Mouse (Mus musculus) lung, embryonic 15.5 days (tissue): ENCODE results near the gene Lrrc36. TPM values are rescaled to one million over a fixed set of nuclear protein-coding genes. Genes with fewer than 3 reads are reported as not detected.
A peak's percentile ranks its signal among the peaks of the same experiment; 100 is the strongest.

Source experiments
- ATAC-seq: fragments of 200-750 bp; cut with Nextera tagmentation; 2 replicates; pipeline ENCODE4 v1.8.0; 2017; ENCODE audit warnings: moderate number of reproducible peaks, borderline replicate concordance; ENCODE audit not compliant: low FRiP score, low TSS enrichment; ENCODE audit errors: extremely low read depth
- H3K27ac ChIP-seq: fragments of 300-500 bp; sonication (generic); 2 replicates; pipeline ENCODE4 v1.5.1; 2015; ENCODE audit warnings: moderate library complexity, mild to moderate bottlenecking, inconsistent platforms
- H3K27me3 ChIP-seq: fragments of 300-500 bp; sonication (generic); 2 replicates; pipeline ENCODE4 v1.6.1; 2015; ENCODE audit warnings: inconsistent platforms
- H3K36me3 ChIP-seq: fragments of 300-500 bp; sonication (generic); 2 replicates; pipeline ENCODE4 v1.6.1; 2015; ENCODE audit warnings: inconsistent platforms
- H3K4me1 ChIP-seq: fragments of 300-500 bp; sonication (generic); 2 replicates; pipeline ENCODE4 v1.6.1; 2015; ENCODE audit warnings: inconsistent platforms
- H3K4me2 ChIP-seq: fragments of 300-500 bp; sonication (generic); 2 replicates; pipeline ENCODE4 v1.6.1; 2015; ENCODE audit warnings: inconsistent platforms, mild to moderate bottlenecking, moderate library complexity
- H3K4me3 ChIP-seq: fragments of 300-500 bp; sonication (generic); 2 replicates; pipeline ENCODE4 v1.5.1; 2015; ENCODE audit warnings: mild to moderate bottlenecking, inconsistent platforms
- H3K9ac ChIP-seq: fragments of 300-500 bp; sonication (generic); 2 replicates; pipeline ENCODE4 v1.6.1; 2015; ENCODE audit warnings: inconsistent platforms
- H3K9me3 ChIP-seq: fragments of 300-500 bp; sonication (generic); 2 replicates; pipeline ENCODE4 v1.6.1; 2016; ENCODE audit warnings: inconsistent platforms
- WGBS: fragments of 180-500 bp; shearing (Covaris S2); methylation state at CpG from one replicate; pipeline ENCODE4 v1.1.7; 2015; 5-methylcytosine and 5-hydroxymethylcytosine counted together
- polyA plus RNA-seq: library from polyadenylated mRNA; unstranded; fragments of >200 nt; fragmentation: Nextera tagmentation; extraction: Ambion mirVana; gene quantifications from 2 replicates; pipeline ENCODE4 v1.2.1, GENCODE M21; 2015

Gene Lrrc36
- polyA plus RNA-seq: 0.43 and 0.67 TPM in 2 replicates

- Histone ChIP-seq H3K4me1 (peaks cover 13% of the 10 kb centered on the region; the same call in 1 of the 2 replicates), H3K27ac (no peak within 1 kb of the TSS), H3K36me3 (no peaks in the 10 kb centered on the region), H3K9me3 (no peaks in the 10 kb centered on the region), H3K27me3 (peaks cover 29% of the 10 kb centered on the region), H3K4me2 (peak within 1 kb of the TSS; percentile 72), H3K4me3 (peak within 1 kb of the TSS; percentile 35), H3K9ac (no peak within 1 kb of the TSS)
- peak; percentile 85 for ATAC-seq
- WGBS: 2% methylated on average over 34 of the region's 34 CpGs
Observed at GRCm38 (mm10) chr8:105413391-105413790, at the start of gene Lrrc36, which contains the start of gene Kctd19. Gene Lrrc36, plus strand, starts transcription at chr8:105413571. Gene Kctd19, minus strand, starts transcription at chr8:105413502.

- Histone ChIP-seq H3K4me3 (no peak overlapping the region), H3K36me3 (peaks cover 26% of the 10 kb centered on the region), H3K4me2 (no peak overlapping the region), H3K9me3 (no peaks in the 10 kb centered on the region), H3K9ac (no peak overlapping the region), H3K27me3 (no peaks in the 10 kb centered on the region), H3K4me1 (peaks cover 7% of the 10 kb centered on the region; the same call in 1 of the 2 replicates), H3K27ac (no peak overlapping the region)
- no peak for ATAC-seq
- WGBS: 66% methylated on average over 2 of the region's 2 CpGs
Observed at GRCm38 (mm10) chr8:105367107-105367506, 46.3 kb upstream of the Lrrc36 start.

GRCm38 (mm10) chr8:105372473-105372872, 40.9 kb upstream of the Lrrc36 start:
- no peak overlapping the region for H3K4me2 ChIP-seq
- no peak overlapping the region for H3K4me3 ChIP-seq
- H3K4me1 ChIP-seq: peaks cover 18% of the 10 kb centered on the region
- no peak overlapping the region for H3K27ac ChIP-seq
- H3K9me3 ChIP-seq: no peaks in the 10 kb centered on the region
- 72% methylated on average over 9 of the region's 9 CpGs for WGBS
- no peak for ATAC-seq
- H3K9ac ChIP-seq: no peak overlapping the region
- peaks cover 9% of the 10 kb centered on the region for H3K36me3 ChIP-seq
- H3K27me3 ChIP-seq: no peaks in the 10 kb centered on the region

GRCm38 (mm10) chr8:105373032-105373431, 40.3 kb upstream of the Lrrc36 start, which contains the start of gene Plekhg4:
Gene Plekhg4, plus strand, starts transcription at chr8:105373274.
- Histone ChIP-seq H3K4me3 (no peak within 1 kb of the TSS), H3K4me2 (no peak within 1 kb of the TSS)
- no peak for ATAC-seq

GRCm38 (mm10) chr8:105374513-105374966, 38.8 kb upstream of the Lrrc36 start:
- Histone ChIP-seq H3K9me3 (no peaks in the 10 kb centered on the region), H3K27me3 (no peaks in the 10 kb centered on the region), H3K27ac (no peak overlapping the region), H3K9ac (no peak overlapping the region; the same call in 1 of the 2 replicates), H3K4me3 (peak overlapping the region; percentile 15; the same call in 1 of the 2 replicates), H3K4me2 (peak overlapping the region; percentile 46), H3K36me3 (peaks cover under 1% of the 10 kb centered on the region; the same call in 1 of the 2 replicates), H3K4me1 (peaks cover 39% of the 10 kb centered on the region)
- WGBS: 29% methylated on average over 26 of the region's 33 CpGs
- peak; percentile 32; the same call in 1 of the 2 replicates for ATAC-seq

More at GRCm38 (mm10) chr8:105373032-105373431, 40.3 kb upstream of the Lrrc36 start, which contains the start of gene Plekhg4:
- H3K27ac ChIP-seq: no peak within 1 kb of the TSS
- peaks cover 24% of the 10 kb centered on the region for H3K4me1 ChIP-seq
- no peak within 1 kb of the TSS for H3K9ac ChIP-seq
- no peaks in the 10 kb centered on the region for H3K27me3 ChIP-seq
- H3K9me3 ChIP-seq: no peaks in the 10 kb centered on the region
- WGBS: 38% methylated on average over 2 of the region's 2 CpGs
- peaks cover 6% of the 10 kb centered on the region for H3K36me3 ChIP-seq

- Histone ChIP-seq H3K4me3 (no peak overlapping the region), H3K9me3 (no peaks in the 10 kb centered on the region), H3K36me3 (no peaks in the 10 kb centered on the region), H3K9ac (no peak overlapping the region), H3K27me3 (no peaks in the 10 kb centered on the region), H3K4me2 (0 out of 2 replicates have a peak overlapping the region, but pooled peaks have one; percentile 18), H3K27ac (peak overlapping the region; percentile 41; the same call in 1 of the 2 replicates), H3K4me1 (peaks cover 47% of the 10 kb centered on the region)
- ATAC-seq: peak; percentile 60
- WGBS: 27% methylated on average over 19 of the region's 19 CpGs
Observed at GRCm38 (mm10) chr8:105378673-105379072, 34.7 kb upstream of the Lrrc36 start.

- H3K4me3 ChIP-seq: no peak overlapping the region
- H3K4me2 ChIP-seq: no peak overlapping the region
- H3K9ac ChIP-seq: no peak overlapping the region
- WGBS: 71% methylated on average over 12 of the region's 12 CpGs
- no peak overlapping the region for H3K27ac ChIP-seq
- H3K9me3 ChIP-seq: no peaks in the 10 kb centered on the region
- no peaks in the 10 kb centered on the region for H3K36me3 ChIP-seq
- no peak for ATAC-seq
- H3K4me1 ChIP-seq: peaks cover 39% of the 10 kb centered on the region
- H3K27me3 ChIP-seq: no peaks in the 10 kb centered on the region
Observed at GRCm38 (mm10) chr8:105380308-105380707, 33.1 kb upstream of the Lrrc36 start.

GRCm38 (mm10) chr8:105384070-105384469, 29.3 kb upstream of the Lrrc36 start:
- Histone ChIP-seq H3K4me3 (no peak overlapping the region), H3K27me3 (no peaks in the 10 kb centered on the region), H3K4me1 (peaks cover 19% of the 10 kb centered on the region), H3K36me3 (no peaks in the 10 kb centered on the region), H3K9me3 (no peaks in the 10 kb centered on the region), H3K9ac (no peak overlapping the region), H3K4me2 (no peak overlapping the region), H3K27ac (no peak overlapping the region)
- ATAC-seq: no peak
- 99% methylated on average over 2 of the region's 2 CpGs for WGBS

- H3K36me3 ChIP-seq: no peaks in the 10 kb centered on the region
- H3K4me1 ChIP-seq: peaks cover 10% of the 10 kb centered on the region
- H3K9ac ChIP-seq: no peak overlapping the region
- ATAC-seq: 0 out of 2 replicates have a peak, but pooled peaks have one; percentile 37
- no peak overlapping the region for H3K4me3 ChIP-seq
- 39% methylated on average over 1 of the region's 1 CpGs for WGBS
- H3K9me3 ChIP-seq: no peaks in the 10 kb centered on the region
- no peaks in the 10 kb centered on the region for H3K27me3 ChIP-seq
- H3K27ac ChIP-seq: no peak overlapping the region
- H3K4me2 ChIP-seq: no peak overlapping the region
Observed at GRCm38 (mm10) chr8:105387151-105387550, 26.2 kb upstream of the Lrrc36 start.

GRCm38 (mm10) chr8:105389096-105389495, 24.3 kb upstream of the Lrrc36 start:
- Histone ChIP-seq H3K27ac (no peak overlapping the region), H3K4me1 (peaks cover 10% of the 10 kb centered on the region), H3K4me2 (no peak overlapping the region), H3K9ac (no peak overlapping the region), H3K36me3 (no peaks in the 10 kb centered on the region), H3K9me3 (no peaks in the 10 kb centered on the region), H3K27me3 (no peaks in the 10 kb centered on the region), H3K4me3 (no peak overlapping the region)
- 37% methylated on average over 6 of the region's 6 CpGs for WGBS
- ATAC-seq: peak; percentile 33; the same call in 1 of the 2 replicates

GRCm38 (mm10) chr8:105393089-105393787, 20.1 kb upstream of the Lrrc36 start:
- H3K9me3 ChIP-seq: no peaks in the 10 kb centered on the region
- peaks cover 6% of the 10 kb centered on the region for H3K4me1 ChIP-seq
- H3K4me3 ChIP-seq: no peak overlapping the region
- 74% methylated on average over 12 of the region's 12 CpGs for WGBS
- no peaks in the 10 kb centered on the region for H3K27me3 ChIP-seq
- H3K9ac ChIP-seq: no peak overlapping the region
- H3K4me2 ChIP-seq: no peak overlapping the region
- H3K27ac ChIP-seq: no peak overlapping the region
- ATAC-seq: no peak
- no peaks in the 10 kb centered on the region for H3K36me3 ChIP-seq

GRCm38 (mm10) chr8:105393915-105394314, 19.5 kb upstream of the Lrrc36 start:
- Histone ChIP-seq H3K36me3 (no peaks in the 10 kb centered on the region), H3K4me3 (no peak overlapping the region), H3K27me3 (no peaks in the 10 kb centered on the region), H3K4me1 (peaks cover 5% of the 10 kb centered on the region), H3K27ac (no peak overlapping the region), H3K9me3 (no peaks in the 10 kb centered on the region), H3K4me2 (no peak overlapping the region), H3K9ac (no peak overlapping the region)
- 63% methylated on average over 7 of the region's 7 CpGs for WGBS
- no peak for ATAC-seq
